Mouse (Mus musculus): ENCODE measurements around the gene Lhfpl2.

GRCm38 (mm10) chr13:94174577-94175279, 117.1 kb downstream of the Lhfpl2 start:
- no peak for TF ChIP-seq CTCF (IDR thresholded peaks at IDR 0.05; ENCODE audit: borderline replicate concordance, insufficient read depth, low read depth, low read length)
- TF ChIP-seq POLR2A (IDR thresholded peaks at IDR 0.05; ENCODE audit: borderline replicate concordance, insufficient read depth, low read length) = no peak
